Mouse (Mus musculus) CH12.LX (cell line): ENCODE measurements around the gene D130052B06Rik. TPM values are rescaled to one million over a fixed set of nuclear protein-coding genes. Genes with fewer than 3 reads are reported as not detected.

Source experiments
- DNase-seq: peaks from one replicate; pipeline ENCODE4 v3.0.0-alpha.2; 2013; ENCODE audit errors: extremely low read depth
- H3K27ac ChIP-seq: 2 replicates; pipeline ENCODE4 v1.5.1; 2012; ENCODE audit warnings: low read depth, mild to moderate bottlenecking, control low read depth, moderate library complexity; ENCODE audit not compliant: insufficient read depth
- H3K27me3 ChIP-seq: replicated peaks from 2 replicates; pipeline ENCODE3; 2012; ENCODE audit warnings: inconsistent platforms
- H3K36me3 ChIP-seq, 2 experiments: replicated peaks in 1 of 2; 2 replicates each; pipeline versions ENCODE3 to v1.6.1; 2012; ENCODE audit warnings: inconsistent platforms in 1 of 2, low read length in 1 of 2, mild to moderate bottlenecking in 1 of 2, mixed read lengths in 1 of 2, moderate library complexity in 1 of 2; ENCODE audit not compliant: control insufficient read depth in 1 of 2, insufficient read depth in 1 of 2
- H3K4me1 ChIP-seq, 2 experiments: 2 replicates each; pipeline ENCODE4 v1.6.1; 2012; ENCODE audit warnings: inconsistent platforms in 1 of 2, moderate library complexity in 1 of 2; ENCODE audit not compliant: insufficient read depth in 2 of 2, control insufficient read depth in 1 of 2
- H3K4me2 ChIP-seq: 2 replicates; pipeline ENCODE4 v1.6.1; 2012; ENCODE audit warnings: low read depth, mild to moderate bottlenecking, control low read depth; ENCODE audit not compliant: poor library complexity, insufficient read depth, severe bottlenecking
- H3K4me3 ChIP-seq, 3 experiments: fragments of 150-350 bp in 1 of 3; sonication (generic) in 1 of 3; replicated peaks in 1 of 3; 2 replicates each; pipeline versions ENCODE3 to v1.5.1; 2011 to 2012; ENCODE audit warnings: low read depth in 2 of 3, low read length in 2 of 3, mild to moderate bottlenecking in 2 of 3, moderate library complexity in 2 of 3, control low read depth in 1 of 3, improper control_type of control experiment in 1 of 3, inconsistent platforms in 1 of 3, mixed read lengths in 1 of 3; ENCODE audit not compliant: poor library complexity in 1 of 3
- H3K79me2 ChIP-seq: replicated peaks from 2 replicates; pipeline ENCODE4 v1.6.1; 2012; ENCODE audit warnings: mild to moderate bottlenecking, moderate library complexity; ENCODE audit not compliant: control insufficient read depth, poor library complexity, insufficient read depth, severe bottlenecking; ENCODE audit errors: extremely low read depth
- H3K9ac ChIP-seq: 2 replicates; pipeline ENCODE4 v1.6.1; 2012; ENCODE audit warnings: low read depth, mild to moderate bottlenecking, control low read depth, moderate library complexity; ENCODE audit not compliant: insufficient read depth
- H3K9me3 ChIP-seq: replicated peaks from 2 replicates; pipeline ENCODE3; 2012; ENCODE audit warnings: low read length, inconsistent platforms, mixed read lengths
- CHD2 ChIP-seq: IDR thresholded peaks from 2 replicates; pipeline ENCODE4 v1.6.1; 2011; ENCODE audit warnings: low read length, improper control_type of control experiment
- EP300 ChIP-seq: IDR thresholded peaks from 2 replicates; pipeline ENCODE4 v1.6.1; 2011; ENCODE audit warnings: low read length, improper control_type of control experiment
- HCFC1 ChIP-seq: IDR thresholded peaks from 2 replicates; pipeline ENCODE4 v1.6.1; 2012; ENCODE audit warnings: low read depth, mild to moderate bottlenecking, inconsistent platforms, low read length, improper control_type of control experiment
- JUN ChIP-seq: IDR thresholded peaks from 2 replicates; pipeline ENCODE4 v1.6.1; 2011; ENCODE audit warnings: low read depth, mild to moderate bottlenecking, low read length, improper control_type of control experiment, moderate library complexity; ENCODE audit not compliant: insufficient read depth
- MAZ ChIP-seq: IDR thresholded peaks from 2 replicates; pipeline ENCODE4 v1.6.1; 2012; ENCODE audit warnings: low read depth, mild to moderate bottlenecking, inconsistent platforms, low read length, improper control_type of control experiment, moderate library complexity
- MEF2A ChIP-seq: IDR thresholded peaks from 2 replicates; pipeline ENCODE4 v1.6.1; 2014; ENCODE audit warnings: low read depth, mild to moderate bottlenecking, inconsistent platforms, low read length, improper control_type of control experiment, borderline replicate concordance
- MYC ChIP-seq: IDR thresholded peaks from 2 replicates; pipeline ENCODE4 v1.6.1; 2011; ENCODE audit warnings: low read depth, mild to moderate bottlenecking, improper control_type of control experiment, low read length
- PAX5 ChIP-seq: IDR thresholded peaks from 2 replicates; pipeline ENCODE4 v1.6.1; 2012; ENCODE audit warnings: low read length, inconsistent platforms, mixed read lengths
- RAD21 ChIP-seq: IDR thresholded peaks from 2 replicates; pipeline ENCODE4 v1.6.1; 2011; ENCODE audit warnings: low read depth, mild to moderate bottlenecking, low read length, improper control_type of control experiment, moderate library complexity
- RCOR1 ChIP-seq: conservative IDR thresholded peaks from 2 replicates; pipeline ENCODE4 v1.6.1; 2012; ENCODE audit warnings: low read depth, mild to moderate bottlenecking, inconsistent platforms, low read length, improper control_type of control experiment
- SIN3A ChIP-seq: IDR thresholded peaks from 2 replicates; pipeline ENCODE4 v1.6.1; 2012; ENCODE audit warnings: low read length, improper control_type of control experiment, inconsistent platforms
- TBP ChIP-seq: conservative IDR thresholded peaks from 2 replicates; pipeline ENCODE4 v1.6.1; 2011; ENCODE audit warnings: low read depth, low read length, improper control_type of control experiment
- TCF12 ChIP-seq: IDR thresholded peaks from 2 replicates; pipeline ENCODE4 v1.6.1; 2014; ENCODE audit warnings: low read depth, mild to moderate bottlenecking, inconsistent platforms, low read length, improper control_type of control experiment
- USF2 ChIP-seq: conservative IDR thresholded peaks from 2 replicates; pipeline ENCODE4 v1.6.1; 2011; ENCODE audit warnings: low read depth, low read length, improper control_type of control experiment
- ZC3H11A ChIP-seq: IDR thresholded peaks from 2 replicates; pipeline ENCODE4 v1.6.1; 2012; ENCODE audit warnings: low read depth, mild to moderate bottlenecking, inconsistent platforms, low read length, improper control_type of control experiment
- ZNF384 ChIP-seq: IDR thresholded peaks from 2 replicates; pipeline ENCODE4 v1.6.1; 2012; ENCODE audit warnings: low read depth, low read length, improper control_type of control experiment, inconsistent platforms
- dilution Hi-C: fragments of 300-500 bp; cut with MboI; formaldehyde crosslinking; loops from 2 replicates; pipeline ENCODE4 v1.14.3; 2020; ENCODE audit warnings: low sequenced_read_pairs; ENCODE audit not compliant: extremely low pct_unique_long_range_greater_than_20kb, extremely low pct_ligation_motif_present
- in situ Hi-C: fragments of 300-500 bp; cut with MboI; formaldehyde crosslinking; loops from 3 replicates; pipeline ENCODE4 v1.14.3; 2019; ENCODE audit warnings: low sequenced_read_pairs, low pct_ligation_motif_present, low pct_unique_long_range_greater_than_20kb, mixed read lengths
- polyA plus RNA-seq: library from polyadenylated mRNA; unstranded; fragments of >175 nt; gene quantifications from 2 replicates; pipeline ENCODE4 v1.2.1, GENCODE M21; 2012; ENCODE audit warnings: low read depth; ENCODE audit not compliant: insufficient read length
- total RNA-seq, 2 experiments: library from RNA; depleted of rRNA; stranded (reverse); fragments of 300-350 nt in 1 of 2; fragments of >200 nt in 1 of 2; gene quantifications; 2 replicates each; pipeline ENCODE4 v1.2.3; 2012 to 2014

The D130052B06Rik gene
- total and polyA plus RNA-seq, 3 experiments: not detected

GRCm38 (mm10) chr11:33668376-33668775 lies 69.3 kb downstream of the D130052B06Rik start:
- Histone ChIP-seq H3K27ac (no peak overlapping the region), H3K9me3 (no peaks in the 10 kb centered on the region), H3K9ac (no peak overlapping the region), H3K27me3 (peaks cover 4% of the 10 kb centered on the region), H3K4me1 (peaks cover 0 to 7% of the 10 kb centered on the region in 2 experiments; a peak in 2 of 4 replicates), H3K36me3 (no peaks in the 10 kb centered on the region), H3K4me3 (no peak overlapping the region), H3K79me2 (no peaks in the 10 kb centered on the region), H3K4me2 (no peak overlapping the region)
- in situ Hi-C loops: no loop called here
- dilution Hi-C loops: no loop called here
- no peak for TF ChIP-seq USF2
- TF ChIP-seq ZC3H11A: no peak
- TF ChIP-seq ZNF384: no peak
- no peak for TF ChIP-seq HCFC1
- TF ChIP-seq RAD21: no peak
- TF ChIP-seq JUN: no peak
- no peak for TF ChIP-seq PAX5
- TF ChIP-seq EP300: no peak
- no peak for TF ChIP-seq MEF2A
- TF ChIP-seq TCF12: no peak
- DNase-seq: no peak

- no peak for DNase-seq
- no peaks in the 10 kb centered on the region for H3K79me2 ChIP-seq
- no peak overlapping the region for H3K4me3 ChIP-seq
- peaks cover 3% of the 10 kb centered on the region for H3K9me3 ChIP-seq
- H3K4me2 ChIP-seq: no peak overlapping the region
- H3K27ac ChIP-seq: no peak overlapping the region
- in situ Hi-C loops (no loop called here), dilution Hi-C loops (no loop called here)
- no peaks in the 10 kb centered on the region for H3K36me3 ChIP-seq
- no peaks in the 10 kb centered on the region for H3K4me1 ChIP-seq
- TF ChIP-seq CHD2 (no peak), TBP (no peak), SIN3A (no peak), RCOR1 (no peak), MYC (no peak), MAZ (no peak)
- TF ChIP-seq, all 38 proteins: peak for 0
- H3K9ac ChIP-seq: no peak overlapping the region
- peaks cover 21% of the 10 kb centered on the region for H3K27me3 ChIP-seq
Observed at GRCm38 (mm10) chr11:33670105-33670965, 71.2 kb downstream of the D130052B06Rik start.

Other genes starting within 250 kb of the D130052B06Rik start
- not detected in 2 replicates for gene Ranbp17, start 85.6 kb upstream of the D130052B06Rik start, total RNA-seq (2012; rRNA removed)
- not detected in 2 replicates for gene Ranbp17, start 85.6 kb upstream of the D130052B06Rik start, total RNA-seq (2014; rRNA removed)
- gene Ranbp17, start 85.6 kb upstream of the D130052B06Rik start, polyA plus RNA-seq: 0.09 TPM in 1 of 2 replicates, not detected in the other
- not detected in 2 replicates for gene Gabrp, start 20.3 kb upstream of the D130052B06Rik start, total RNA-seq (2012; rRNA removed)
- 0.08 TPM in 2 replicates for gene Gabrp, start 20.3 kb upstream of the D130052B06Rik start, total RNA-seq (2014; rRNA removed)
- not detected in 2 replicates for gene Gabrp, start 20.3 kb upstream of the D130052B06Rik start, polyA plus RNA-seq